Mouse (Mus musculus) lung, embryonic 15.5 days (tissue): ENCODE data around the gene Dnmt1. TPM values are rescaled to one million over a fixed set of nuclear protein-coding genes. Genes with fewer than 3 reads are reported as not detected.

Experiments used
- ATAC-seq: fragments of 200-750 bp; cut with Nextera tagmentation; 2 replicates; pipeline ENCODE4 v1.8.0; 2017; ENCODE audit warnings: moderate number of reproducible peaks, borderline replicate concordance; ENCODE audit not compliant: low FRiP score, low TSS enrichment; ENCODE audit errors: extremely low read depth
- H3K27ac ChIP-seq: fragments of 300-500 bp; sonication (generic); 2 replicates; pipeline ENCODE4 v1.5.1; 2015; ENCODE audit warnings: moderate library complexity, mild to moderate bottlenecking, inconsistent platforms
- H3K27me3 ChIP-seq: fragments of 300-500 bp; sonication (generic); 2 replicates; pipeline ENCODE4 v1.6.1; 2015; ENCODE audit warnings: inconsistent platforms
- H3K36me3 ChIP-seq: fragments of 300-500 bp; sonication (generic); 2 replicates; pipeline ENCODE4 v1.6.1; 2015; ENCODE audit warnings: inconsistent platforms
- H3K4me1 ChIP-seq: fragments of 300-500 bp; sonication (generic); 2 replicates; pipeline ENCODE4 v1.6.1; 2015; ENCODE audit warnings: inconsistent platforms
- H3K4me2 ChIP-seq: fragments of 300-500 bp; sonication (generic); 2 replicates; pipeline ENCODE4 v1.6.1; 2015; ENCODE audit warnings: inconsistent platforms, mild to moderate bottlenecking, moderate library complexity
- H3K4me3 ChIP-seq: fragments of 300-500 bp; sonication (generic); 2 replicates; pipeline ENCODE4 v1.5.1; 2015; ENCODE audit warnings: mild to moderate bottlenecking, inconsistent platforms
- H3K9ac ChIP-seq: fragments of 300-500 bp; sonication (generic); 2 replicates; pipeline ENCODE4 v1.6.1; 2015; ENCODE audit warnings: inconsistent platforms
- H3K9me3 ChIP-seq: fragments of 300-500 bp; sonication (generic); 2 replicates; pipeline ENCODE4 v1.6.1; 2016; ENCODE audit warnings: inconsistent platforms
- WGBS: fragments of 180-500 bp; shearing (Covaris S2); methylation state at CpG from one replicate; pipeline ENCODE4 v1.1.7; 2015; 5-methylcytosine and 5-hydroxymethylcytosine counted together
- polyA plus RNA-seq: library from polyadenylated mRNA; unstranded; fragments of >200 nt; fragmentation: Nextera tagmentation; extraction: Ambion mirVana; gene quantifications from 2 replicates; pipeline ENCODE4 v1.2.1, GENCODE M21; 2015

The Dnmt1 gene
- polyA plus RNA-seq, 1 experiment from 2014 or later = 104 TPM

- peak overlapping the region; percentile 91 for H3K27ac ChIP-seq
- no peaks in the 10 kb centered on the region for H3K27me3 ChIP-seq
- ATAC-seq = no peak
- no peak overlapping the region for H3K9ac ChIP-seq
- H3K4me2 ChIP-seq = no peak overlapping the region
- H3K36me3 ChIP-seq = no peaks in the 10 kb centered on the region
- H3K4me1 ChIP-seq = peaks cover 55% of the 10 kb centered on the region
- H3K9me3 ChIP-seq = no peaks in the 10 kb centered on the region
- 83% methylated on average over 4 of the region's 4 CpGs for WGBS
- H3K4me3 ChIP-seq = no peak overlapping the region
These were observed 31.9 kb upstream of the Dnmt1 start for GRCm38 (mm10) chr9:20991587-20991986.

DNA sequence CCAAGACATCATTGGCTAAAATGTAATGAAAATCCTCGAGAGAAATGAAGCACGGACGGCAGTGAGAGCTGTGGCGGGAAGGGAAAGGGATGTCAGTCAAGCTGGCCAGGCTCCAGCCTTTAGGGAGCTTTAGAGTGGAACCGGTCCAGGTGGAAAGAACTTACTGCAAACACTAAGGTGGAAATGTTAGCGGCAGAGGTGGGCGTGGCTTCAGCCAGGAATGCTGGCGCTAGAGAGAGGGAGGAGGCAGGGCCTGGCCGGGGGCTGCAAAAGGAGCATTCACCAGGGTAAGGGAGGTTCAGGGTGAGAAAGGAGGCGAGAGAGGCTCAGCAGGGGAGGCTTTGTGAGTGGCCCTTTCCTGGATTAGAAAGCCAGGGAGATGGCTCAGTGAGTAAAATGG, 31.2 kb upstream of the Dnmt1 start:
- H3K27me3 ChIP-seq = no peaks in the 10 kb centered on the region
- no peak overlapping the region for H3K4me3 ChIP-seq
- peak overlapping the region; percentile 85 for H3K27ac ChIP-seq
- no peaks in the 10 kb centered on the region for H3K36me3 ChIP-seq
- H3K9me3 ChIP-seq = no peaks in the 10 kb centered on the region
- 6% methylated on average over 10 of the region's 10 CpGs for WGBS
- peaks cover 58% of the 10 kb centered on the region for H3K4me1 ChIP-seq
- peak overlapping the region; percentile 28; the same call in 1 of the 2 replicates for H3K4me2 ChIP-seq
- no peak overlapping the region for H3K9ac ChIP-seq
- ATAC-seq = no peak

DNA sequence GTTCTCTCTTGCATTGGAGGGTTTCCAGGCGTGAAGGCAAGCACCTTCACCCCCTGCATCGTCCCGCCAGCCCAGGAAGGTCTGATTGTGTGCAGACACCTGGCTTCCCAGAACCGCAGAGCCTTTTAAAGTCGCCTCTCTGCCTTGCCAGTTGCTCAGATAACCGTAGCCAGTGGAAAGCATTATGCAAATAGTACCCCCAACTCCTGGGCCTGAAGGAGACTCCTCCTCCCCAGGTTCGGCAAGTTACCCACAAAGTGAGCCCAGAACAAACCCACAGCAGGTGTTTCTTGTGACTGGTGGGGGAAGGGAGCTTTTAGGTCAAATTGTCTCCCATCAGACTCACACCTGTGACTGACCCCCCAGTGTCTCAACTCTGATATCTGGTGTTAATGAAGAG, 28.3 kb upstream of the Dnmt1 start:
- peak overlapping the region; percentile 75 for H3K27ac ChIP-seq
- no peak overlapping the region for H3K9ac ChIP-seq
- no peak for ATAC-seq
- no peaks in the 10 kb centered on the region for H3K36me3 ChIP-seq
- H3K27me3 ChIP-seq = no peaks in the 10 kb centered on the region
- WGBS = 25% methylated on average over 7 of the region's 7 CpGs
- H3K4me1 ChIP-seq = peaks cover 60% of the 10 kb centered on the region
- H3K4me3 ChIP-seq = no peak overlapping the region
- no peak overlapping the region for H3K4me2 ChIP-seq
- no peaks in the 10 kb centered on the region for H3K9me3 ChIP-seq

DNA sequence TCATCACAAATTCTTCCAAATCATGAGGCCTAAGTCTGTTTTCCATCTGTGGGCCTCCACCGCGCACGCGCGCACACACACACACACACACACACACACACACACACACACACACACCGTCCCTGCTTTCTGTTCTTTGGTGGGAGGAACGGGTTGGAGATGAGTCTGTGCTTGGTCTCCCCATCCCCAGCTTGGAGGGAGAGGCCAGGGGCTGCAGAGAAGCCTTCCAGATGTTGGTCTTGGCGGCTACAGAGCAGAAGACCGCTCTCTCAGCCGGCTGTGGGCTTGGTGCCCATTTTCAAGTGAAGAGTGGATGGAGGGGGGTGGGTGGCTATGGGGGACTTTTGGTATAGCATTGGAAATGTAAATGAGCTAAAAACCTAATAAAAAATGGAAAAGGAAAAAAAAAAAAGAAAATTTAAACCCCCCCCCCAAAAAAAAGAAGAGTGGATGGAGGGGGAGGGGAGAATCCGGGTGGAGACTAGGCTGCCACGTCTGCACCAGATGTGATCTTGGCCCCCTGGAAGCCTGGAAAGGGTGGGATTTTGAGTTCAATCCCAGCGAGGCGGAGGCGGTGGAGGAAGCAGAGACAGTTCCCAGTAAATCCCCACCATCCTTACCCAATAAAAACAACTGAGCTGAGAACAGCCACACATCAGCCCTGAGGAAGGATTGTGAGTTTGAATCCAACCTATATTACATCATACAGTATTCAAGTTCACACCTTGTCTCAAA, 27.4 kb upstream of the Dnmt1 start:
- Histone ChIP-seq H3K4me2 (no peak overlapping the region), H3K4me1 (peaks cover 51% of the 10 kb centered on the region), H3K27me3 (no peaks in the 10 kb centered on the region), H3K9ac (no peak overlapping the region), H3K27ac (peak overlapping the region; percentile 75), H3K36me3 (no peaks in the 10 kb centered on the region), H3K4me3 (no peak overlapping the region), H3K9me3 (no peaks in the 10 kb centered on the region)
- 43% methylated on average over 15 of the region's 15 CpGs for WGBS
- ATAC-seq = peak; percentile 91

- H3K4me2 ChIP-seq = no peak overlapping the region
- no peak for ATAC-seq
These were observed 23.5 kb upstream of the Dnmt1 start for GRCm38 (mm10) chr9:20983169-20983568.

GRCm38 (mm10) chr9:20982171-20982570, 22.5 kb upstream of the Dnmt1 start:
- no peak for ATAC-seq
- H3K4me3 ChIP-seq = no peak overlapping the region
- 56% methylated on average over 3 of the region's 3 CpGs for WGBS
- peaks cover 30% of the 10 kb centered on the region for H3K4me1 ChIP-seq
- H3K4me2 ChIP-seq = no peak overlapping the region
- H3K27me3 ChIP-seq = no peaks in the 10 kb centered on the region
- no peaks in the 10 kb centered on the region for H3K9me3 ChIP-seq
- H3K36me3 ChIP-seq = no peaks in the 10 kb centered on the region
- no peak overlapping the region for H3K9ac ChIP-seq
- no peak overlapping the region for H3K27ac ChIP-seq

More at GRCm38 (mm10) chr9:20983169-20983568, 23.5 kb upstream of the Dnmt1 start:
- no peaks in the 10 kb centered on the region for H3K27me3 ChIP-seq
- H3K9me3 ChIP-seq = no peaks in the 10 kb centered on the region
- H3K9ac ChIP-seq = no peak overlapping the region
- no peaks in the 10 kb centered on the region for H3K36me3 ChIP-seq
- no peak overlapping the region for H3K27ac ChIP-seq
- WGBS = 44% methylated on average over 5 of the region's 5 CpGs
- peaks cover 35% of the 10 kb centered on the region for H3K4me1 ChIP-seq
- H3K4me3 ChIP-seq = no peak overlapping the region

DNA sequence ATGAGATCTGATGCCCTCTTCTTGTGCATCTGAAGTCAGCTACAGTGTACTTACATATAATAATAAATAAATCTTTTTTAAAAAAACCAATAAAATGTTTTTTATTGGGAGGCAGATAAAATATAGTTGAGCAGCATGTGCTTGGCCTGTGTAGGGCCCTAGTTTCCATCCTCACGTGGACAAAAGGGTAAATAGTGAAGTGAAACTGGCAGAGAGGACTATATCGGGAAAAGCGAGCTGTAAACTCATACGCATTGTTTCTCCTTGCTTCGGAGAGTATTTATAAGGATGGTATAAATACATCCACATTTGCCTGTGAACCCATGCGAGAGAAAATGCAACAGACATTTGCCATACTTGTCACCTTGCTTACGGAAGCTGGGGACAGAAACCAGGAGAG, 20.1 kb upstream of the Dnmt1 start:
- Histone ChIP-seq H3K9ac (no peak overlapping the region), H3K36me3 (no peaks in the 10 kb centered on the region), H3K4me3 (no peak overlapping the region), H3K27ac (no peak overlapping the region), H3K9me3 (no peaks in the 10 kb centered on the region), H3K4me2 (no peak overlapping the region), H3K27me3 (no peaks in the 10 kb centered on the region), H3K4me1 (peaks cover 33% of the 10 kb centered on the region)
- no peak for ATAC-seq
- WGBS = 84% methylated on average over 7 of the region's 7 CpGs

GRCm38 (mm10) chr9:20979181-20979580, 19.5 kb upstream of the Dnmt1 start:
- H3K9me3 ChIP-seq = no peaks in the 10 kb centered on the region
- peaks cover 39% of the 10 kb centered on the region for H3K4me1 ChIP-seq
- H3K36me3 ChIP-seq = no peaks in the 10 kb centered on the region
- 52% methylated on average over 5 of the region's 5 CpGs for WGBS
- H3K9ac ChIP-seq = no peak overlapping the region
- H3K27ac ChIP-seq = peak overlapping the region; percentile 66
- no peaks in the 10 kb centered on the region for H3K27me3 ChIP-seq
- ATAC-seq = no peak
- no peak overlapping the region for H3K4me3 ChIP-seq
- H3K4me2 ChIP-seq = 0 out of 2 replicates have a peak overlapping the region, but pooled peaks have one; percentile 6

DNA sequence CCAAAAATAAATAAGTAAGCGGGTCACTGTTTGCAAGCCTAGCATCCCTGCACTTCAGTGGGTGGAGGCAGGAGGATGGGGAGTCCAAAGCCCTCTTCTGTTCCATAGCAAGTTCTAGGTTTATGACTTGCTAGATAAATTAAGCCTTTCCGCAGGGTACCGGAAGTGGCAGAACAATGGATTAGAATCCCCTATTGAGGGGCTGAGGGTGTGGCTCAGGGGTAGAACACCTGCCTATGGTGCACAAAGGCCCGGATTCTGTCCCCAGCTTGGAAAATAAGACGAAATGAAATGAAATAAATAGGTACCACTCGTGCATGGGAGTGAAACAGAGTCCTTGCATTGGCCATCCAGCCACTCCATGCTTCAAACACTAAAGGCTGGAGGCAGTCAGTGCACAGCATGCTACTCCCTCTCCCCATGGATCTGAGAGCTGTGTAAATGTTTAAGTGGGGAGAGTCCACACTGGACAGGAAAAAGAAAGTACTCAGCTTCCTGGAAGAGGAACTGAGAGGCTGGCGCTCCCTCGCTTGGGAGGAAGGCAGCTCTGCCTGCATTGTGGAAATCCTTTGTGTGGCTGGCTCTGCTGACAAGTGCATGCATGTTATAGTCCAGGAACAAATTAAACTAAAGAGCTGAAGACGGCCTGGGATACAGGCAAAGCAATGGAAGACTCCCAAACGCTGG, 18.9 kb upstream of the Dnmt1 start:
- Histone ChIP-seq H3K27me3 (no peaks in the 10 kb centered on the region), H3K4me2 (peak overlapping the region; percentile 6; the same call in 1 of the 2 replicates), H3K36me3 (no peaks in the 10 kb centered on the region), H3K27ac (peak overlapping the region; percentile 66), H3K4me3 (no peak overlapping the region), H3K9ac (no peak overlapping the region), H3K4me1 (peaks cover 42% of the 10 kb centered on the region), H3K9me3 (no peaks in the 10 kb centered on the region)
- ATAC-seq = no peak
- 43% methylated on average over 10 of the region's 10 CpGs for WGBS

GRCm38 (mm10) chr9:20976961-20977689, 17.4 kb upstream of the Dnmt1 start:
- H3K9ac ChIP-seq = peak overlapping the region; percentile 97
- no peak for ATAC-seq
- 3% methylated on average over 4 of the region's 4 CpGs for WGBS

GRCm38 (mm10) chr9:20976216-20976960, 16.7 kb upstream of the Dnmt1 start, which contains the start of gene S1pr2:
TSS of gene S1pr2 (minus strand) at chr9:20976781.
- no peaks in the 10 kb centered on the region for H3K9me3 ChIP-seq
- no peaks in the 10 kb centered on the region for H3K27me3 ChIP-seq
- ATAC-seq = peak; percentile 80
- H3K4me2 ChIP-seq = peak within 1 kb of the TSS; percentile 79
- H3K4me3 ChIP-seq = peak within 1 kb of the TSS; percentile 90
- peak within 1 kb of the TSS; percentile 98 for H3K27ac ChIP-seq
- no peaks in the 10 kb centered on the region for H3K36me3 ChIP-seq
- peaks cover 58% of the 10 kb centered on the region for H3K4me1 ChIP-seq
- under 1% methylated on average over 47 of the region's 47 CpGs for WGBS
- H3K9ac ChIP-seq = peak within 1 kb of the TSS; percentile 97

More at GRCm38 (mm10) chr9:20976961-20977689, 17.4 kb upstream of the Dnmt1 start:
- Histone ChIP-seq H3K4me2 (peak overlapping the region; percentile 79), H3K9me3 (no peaks in the 10 kb centered on the region), H3K4me3 (peak overlapping the region; percentile 90), H3K4me1 (peaks cover 51% of the 10 kb centered on the region), H3K27me3 (no peaks in the 10 kb centered on the region), H3K27ac (peak overlapping the region; percentile 98), H3K36me3 (no peaks in the 10 kb centered on the region)
